Mouse (Mus musculus) limb, embryonic 11.5 days (tissue): ENCODE measurements at regions not wholly inside any gene's neighbourhood (a gene's known extent, or its start where the extent isn't known, plus 50 kb on each side); places are given as distances from the start of the nearest gene placed in this dataset.

Experiments
- ATAC-seq: fragments of 200-750 bp; cut with Nextera tagmentation; 2 replicates; pipeline ENCODE4 v1.8.0; 2017; ENCODE audit warnings: low read depth; ENCODE audit not compliant: insufficient number of reproducible peaks, low FRiP score, low TSS enrichment
- DNase-seq: peaks from one replicate; pipeline ENCODE4 v3.0.0-alpha.2; 2015; ENCODE audit warnings: low spot score
- H3K27ac ChIP-seq: fragments of 300-500 bp; sonication (generic); replicated peaks from 2 replicates; pipeline ENCODE4 v1.5.1; 2014; ENCODE audit warnings: low read depth, mild to moderate bottlenecking, low read length
- H3K27me3 ChIP-seq: fragments of 300-500 bp; sonication (generic); 2 replicates; pipeline ENCODE4 v1.6.1; 2014; ENCODE audit warnings: mild to moderate bottlenecking, low read length, mixed read lengths; ENCODE audit not compliant: control insufficient read depth, insufficient read depth
- H3K36me3 ChIP-seq: fragments of 300-500 bp; sonication (generic); 2 replicates; pipeline ENCODE4 v1.6.1; 2014; ENCODE audit warnings: mild to moderate bottlenecking, low read length, moderate library complexity, mixed read lengths; ENCODE audit not compliant: control insufficient read depth, insufficient read depth
- H3K4me1 ChIP-seq: fragments of 300-500 bp; sonication (generic); 2 replicates; pipeline ENCODE4 v1.6.1; 2014; ENCODE audit warnings: low read length, mixed read lengths; ENCODE audit not compliant: control insufficient read depth, insufficient read depth
- H3K4me2 ChIP-seq: fragments of 300-500 bp; sonication (generic); 2 replicates; pipeline ENCODE4 v1.6.1; 2014; ENCODE audit warnings: low read depth, mild to moderate bottlenecking, moderate library complexity; ENCODE audit not compliant: severe bottlenecking
- H3K4me3 ChIP-seq: fragments of 300-500 bp; sonication (generic); 2 replicates; pipeline ENCODE4 v1.5.1; 2014; ENCODE audit warnings: low read depth, low read length
- H3K9ac ChIP-seq: fragments of 300-500 bp; sonication (generic); 2 replicates; pipeline ENCODE4 v1.6.1; 2014; ENCODE audit warnings: mild to moderate bottlenecking, low read length
- H3K9me3 ChIP-seq: fragments of 300-500 bp; sonication (generic); 2 replicates; pipeline ENCODE4 v1.6.1; 2016; ENCODE audit warnings: low read length; ENCODE audit not compliant: control insufficient read depth
- WGBS: fragments of 180-500 bp; shearing (Covaris S2); extraction: QIAGEN DNeasy Blood & Tissue Kit; methylation state at CpG from one replicate; pipeline ENCODE4 v1.1.7; 2014; 5-methylcytosine and 5-hydroxymethylcytosine counted together

GRCm38 (mm10) chr17:64991262-64991661, 155.4 kb upstream of the 4930583I09Rik start:
- Histone ChIP-seq H3K4me2 (no peak overlapping the region), H3K9ac (no peak overlapping the region), H3K9me3 (no peaks in the 10 kb centered on the region), H3K4me1 (no peaks in the 10 kb centered on the region), H3K27me3 (no peaks in the 10 kb centered on the region), H3K4me3 (no peak overlapping the region), H3K36me3 (no peaks in the 10 kb centered on the region), H3K27ac (no peak overlapping the region)
- no peak for DNase-seq
- ATAC-seq = no peak
- WGBS = 83% methylated on average over 3 of the region's 3 CpGs

GRCm38 (mm10) chr17:64984276-64985011, 148.6 kb upstream of the 4930583I09Rik start:
- H3K27ac ChIP-seq = no peak overlapping the region
- H3K9me3 ChIP-seq = no peaks in the 10 kb centered on the region
- H3K4me2 ChIP-seq = no peak overlapping the region
- H3K27me3 ChIP-seq = no peaks in the 10 kb centered on the region
- no peak overlapping the region for H3K4me3 ChIP-seq
- no peaks in the 10 kb centered on the region for H3K4me1 ChIP-seq
- no peaks in the 10 kb centered on the region for H3K36me3 ChIP-seq
- ATAC-seq (no peak), DNase-seq (no peak)
- H3K9ac ChIP-seq = no peak overlapping the region
- 72% methylated on average over 14 of the region's 14 CpGs for WGBS

GRCm38 (mm10) chr17:64983480-64983879, 147.6 kb upstream of the 4930583I09Rik start:
- DNase-seq (no peak), ATAC-seq (no peak)
- H3K27me3 ChIP-seq = no peaks in the 10 kb centered on the region
- H3K4me2 ChIP-seq = no peak overlapping the region
- H3K9ac ChIP-seq = no peak overlapping the region
- no peaks in the 10 kb centered on the region for H3K9me3 ChIP-seq
- no peaks in the 10 kb centered on the region for H3K4me1 ChIP-seq
- no peaks in the 10 kb centered on the region for H3K36me3 ChIP-seq
- no peak overlapping the region for H3K4me3 ChIP-seq
- 78% methylated on average over 2 of the region's 2 CpGs for WGBS
- no peak overlapping the region for H3K27ac ChIP-seq

- ATAC-seq (no peak), DNase-seq (no peak)
- 88% methylated on average over 4 of the region's 4 CpGs for WGBS
- Histone ChIP-seq H3K36me3 (no peaks in the 10 kb centered on the region), H3K4me3 (no peak overlapping the region), H3K9ac (no peak overlapping the region), H3K27me3 (no peaks in the 10 kb centered on the region), H3K27ac (no peak overlapping the region), H3K4me1 (no peaks in the 10 kb centered on the region), H3K4me2 (no peak overlapping the region), H3K9me3 (no peaks in the 10 kb centered on the region)
Measured at GRCm38 (mm10) chr17:64964153-64964552, 128.3 kb upstream of the 4930583I09Rik start.

GRCm38 (mm10) chr17:64961887-64962286, 126.0 kb upstream of the 4930583I09Rik start:
- ATAC-seq (no peak), DNase-seq (no peak)
- no peak overlapping the region for H3K9ac ChIP-seq
- no peaks in the 10 kb centered on the region for H3K36me3 ChIP-seq
- H3K4me1 ChIP-seq = no peaks in the 10 kb centered on the region
- no peak overlapping the region for H3K4me3 ChIP-seq
- H3K27me3 ChIP-seq = no peaks in the 10 kb centered on the region
- 59% methylated on average over 2 of the region's 2 CpGs for WGBS
- no peaks in the 10 kb centered on the region for H3K9me3 ChIP-seq
- no peak overlapping the region for H3K4me2 ChIP-seq
- no peak overlapping the region for H3K27ac ChIP-seq

- Histone ChIP-seq H3K4me3 (no peak overlapping the region), H3K4me1 (no peaks in the 10 kb centered on the region), H3K27me3 (no peaks in the 10 kb centered on the region), H3K9me3 (no peaks in the 10 kb centered on the region), H3K9ac (no peak overlapping the region), H3K36me3 (no peaks in the 10 kb centered on the region), H3K4me2 (no peak overlapping the region), H3K27ac (no peak overlapping the region)
- ATAC-seq (no peak), DNase-seq (no peak)
- WGBS = 81% methylated on average over 9 of the region's 9 CpGs
Measured at GRCm38 (mm10) chr17:64957495-64957894, 121.6 kb upstream of the 4930583I09Rik start.

GRCm38 (mm10) chr17:64956506-64956905, 120.6 kb upstream of the 4930583I09Rik start:
- Histone ChIP-seq H3K27me3 (no peaks in the 10 kb centered on the region), H3K36me3 (no peaks in the 10 kb centered on the region), H3K4me2 (no peak overlapping the region), H3K4me3 (no peak overlapping the region), H3K9ac (no peak overlapping the region), H3K9me3 (no peaks in the 10 kb centered on the region), H3K27ac (no peak overlapping the region), H3K4me1 (no peaks in the 10 kb centered on the region)
- no peak for DNase-seq
- 87% methylated on average over 7 of the region's 7 CpGs for WGBS
- ATAC-seq = no peak

GRCm38 (mm10) chr17:64953275-64953674, 117.4 kb upstream of the 4930583I09Rik start:
- 95% methylated on average over 7 of the region's 7 CpGs for WGBS
- ATAC-seq (no peak), DNase-seq (no peak)
- Histone ChIP-seq H3K9ac (no peak overlapping the region), H3K4me1 (no peaks in the 10 kb centered on the region), H3K27ac (no peak overlapping the region), H3K9me3 (no peaks in the 10 kb centered on the region), H3K27me3 (no peaks in the 10 kb centered on the region), H3K4me3 (no peak overlapping the region), H3K36me3 (no peaks in the 10 kb centered on the region), H3K4me2 (no peak overlapping the region)

- no peak overlapping the region for H3K4me3 ChIP-seq
- no peaks in the 10 kb centered on the region for H3K4me1 ChIP-seq
- no peaks in the 10 kb centered on the region for H3K27me3 ChIP-seq
- 72% methylated on average over 1 of the region's 1 CpGs for WGBS
- ATAC-seq (no peak), DNase-seq (no peak)
- H3K9ac ChIP-seq = no peak overlapping the region
- H3K9me3 ChIP-seq = no peaks in the 10 kb centered on the region
- H3K4me2 ChIP-seq = no peak overlapping the region
- H3K27ac ChIP-seq = no peak overlapping the region
- H3K36me3 ChIP-seq = no peaks in the 10 kb centered on the region
Measured at GRCm38 (mm10) chr17:64951625-64951940, 115.7 kb upstream of the 4930583I09Rik start.
